Mouse (Mus musculus) liver, embryonic 14.5 days (tissue): ENCODE measurements around the gene Pabpc4.

Source experiments
- CTCF ChIP-seq: IDR thresholded peaks from 2 replicates; pipeline ENCODE4 v1.5.1; 2016; ENCODE audit warnings: antibody characterized with exemption, low read depth, control low read depth
- EP300 ChIP-seq: IDR thresholded peaks from 2 replicates; pipeline ENCODE4 v1.6.1; 2016; ENCODE audit warnings: antibody characterized with exemption, low read depth

GRCm38 (mm10) chr4:123260071-123260746, 1.9 kb upstream of the Pabpc4 start:
- TF ChIP-seq CTCF (no peak), EP300 (no peak)
